Mouse (Mus musculus): ENCODE results near the gene Itpa.
"Not testable (repeated sequence)": the region's sequence is repeated elsewhere in the genome, so short reads cannot be mapped to it uniquely, and the experiment has no call there.

The Itpa gene

GRCm38 (mm10) chr2:130667559-130667958, at the start of gene Itpa:
Gene Itpa, plus strand, starts transcription at chr2:130667610.
- peak; percentile 96 for DNase-seq

GRCm38 (mm10) chr2:130618972-130619371, 48.4 kb upstream of the Itpa start:
- no peak for DNase-seq

GRCm38 (mm10) chr2:130628424-130628823, 39.0 kb upstream of the Itpa start:
- no peak for DNase-seq

- DNase-seq = no peak
Observed at GRCm38 (mm10) chr2:130629080-130629838, 38.2 kb upstream of the Itpa start.

- peak; percentile 94 for DNase-seq
Observed at GRCm38 (mm10) chr2:130629839-130630203, 37.6 kb upstream of the Itpa start, which contains the start of the genes Fastkd5 and Ubox5. Gene Fastkd5, minus strand, starts transcription at chr2:130630027. Gene Ubox5, minus strand, starts transcription at chr2:130630038.

GRCm38 (mm10) chr2:130632416-130632815, 35.0 kb upstream of the Itpa start:
- no peak for DNase-seq

- DNase-seq = peak; percentile 55
Observed at GRCm38 (mm10) chr2:130632887-130633675, 34.3 kb upstream of the Itpa start.

- peak; percentile 44 for DNase-seq
Observed at GRCm38 (mm10) chr2:130634006-130634738, 33.2 kb upstream of the Itpa start.

- peak; percentile 77 for DNase-seq
Observed at GRCm38 (mm10) chr2:130634739-130635411, 32.5 kb upstream of the Itpa start.

GRCm38 (mm10) chr2:130635847-130636246, 31.6 kb upstream of the Itpa start:
- peak; percentile 34 for DNase-seq

- no peak for DNase-seq
Observed at GRCm38 (mm10) chr2:130638101-130638611, 29.3 kb upstream of the Itpa start.

GRCm38 (mm10) chr2:130639276-130639675, 28.1 kb upstream of the Itpa start:
- no peak for DNase-seq

- no peak for DNase-seq
Observed at GRCm38 (mm10) chr2:130641351-130642025, 25.9 kb upstream of the Itpa start.

GRCm38 (mm10) chr2:130642197-130642660, 25.2 kb upstream of the Itpa start:
- DNase-seq = peak; percentile 48

- DNase-seq = peak; percentile 97
Observed at GRCm38 (mm10) chr2:130642684-130643369, 24.6 kb upstream of the Itpa start, which contains the start of gene Lzts3. Gene Lzts3, minus strand, starts transcription at chr2:130642803.

GRCm38 (mm10) chr2:130645198-130645597, 22.2 kb upstream of the Itpa start:
- DNase-seq = no peak

GRCm38 (mm10) chr2:130649028-130649427, 18.4 kb upstream of the Itpa start:
- DNase-seq = not testable (repeated sequence)

GRCm38 (mm10) chr2:130653303-130653702, 14.1 kb upstream of the Itpa start:
- no peak for DNase-seq

GRCm38 (mm10) chr2:130653760-130654159, 13.7 kb upstream of the Itpa start:
- no peak for DNase-seq

- no peak for DNase-seq
Observed at GRCm38 (mm10) chr2:130655660-130656339, 11.6 kb upstream of the Itpa start.

Data from embryo, embryonic 11 days (tissue).